Mouse (Mus musculus): Measurements from ENCODE around the gene Zfp768. TPM values are rescaled to one million over a fixed set of nuclear protein-coding genes. Genes with fewer than 3 reads are reported as not detected.
A peak's percentile ranks its signal among the peaks of the same experiment; 100 is the strongest.
"Not testable (repeated sequence)": the region's sequence is repeated elsewhere in the genome, so short reads cannot be mapped to it uniquely, and the experiment has no call there.

Gene Zfp768
- polyA plus RNA-seq (2015; fragmentation: Nextera tagmentation; extraction: Ambion mirVana) = 15.1 and 17.6 TPM in 2 replicates

GRCm38 (mm10) chr7:127345512-127346325 lies at the start of gene Zfp768:
Zfp768 (minus strand) TSS chr7:127345589.
- Histone ChIP-seq H3K9ac (ENCODE audit: low read length) (peak within 1 kb of the TSS; percentile 91), H3K36me3 (ENCODE audit: control insufficient read depth, insufficient read depth, low read length) (peaks cover 22% of the 10 kb centered on the region), H3K4me2 (ENCODE audit: low read depth, low read length) (peak within 1 kb of the TSS; percentile 89), H3K27ac (ENCODE audit: low read length) (peak within 1 kb of the TSS; percentile 97), H3K9me3 (ENCODE audit: control insufficient read depth, low read length) (no peaks in the 10 kb centered on the region), H3K4me3 (ENCODE audit: low read length) (peak within 1 kb of the TSS; percentile 90), H3K27me3 (ENCODE audit: control insufficient read depth, insufficient read depth, low read depth, low read length) (no peaks in the 10 kb centered on the region), H3K4me1 (replicated peaks; ENCODE audit: control insufficient read depth, insufficient read depth, low read length) (peaks cover 14% of the 10 kb centered on the region)
- under 1% methylated on average over 65 of the region's 76 CpGs for WGBS
- peak; percentile 94 for ATAC-seq (ENCODE audit: low read depth)

- Histone ChIP-seq H3K27me3 (ENCODE audit: control insufficient read depth, insufficient read depth, low read depth, low read length) (no peaks in the 10 kb centered on the region; the same call in 1 of the 2 replicates), H3K4me3 (ENCODE audit: low read length) (peak overlapping the region; percentile 66), H3K9me3 (ENCODE audit: control insufficient read depth, low read length) (no peaks in the 10 kb centered on the region), H3K4me1 (replicated peaks; ENCODE audit: control insufficient read depth, insufficient read depth, low read length) (peaks cover 8% of the 10 kb centered on the region), H3K27ac (ENCODE audit: low read length) (peak overlapping the region; percentile 14), H3K4me2 (ENCODE audit: low read depth, low read length) (peak overlapping the region; percentile 76), H3K36me3 (ENCODE audit: control insufficient read depth, insufficient read depth, low read length) (peaks cover 7% of the 10 kb centered on the region), H3K9ac (ENCODE audit: low read length) (peak overlapping the region; percentile 64)
- 10% methylated on average over 7 of the region's 7 CpGs for WGBS
- ATAC-seq (ENCODE audit: low read depth) = no peak
Observed at GRCm38 (mm10) chr7:127393944-127394333, 48.5 kb upstream of the Zfp768 start.

GRCm38 (mm10) chr7:127393157-127393943 lies 48.0 kb upstream of the Zfp768 start, which contains the start of gene E430018J23Rik:
E430018J23Rik (minus strand) TSS chr7:127393629.
- Histone ChIP-seq H3K9ac (ENCODE audit: low read length) (peak within 1 kb of the TSS; percentile 82), H3K9me3 (ENCODE audit: control insufficient read depth, low read length) (no peaks in the 10 kb centered on the region), H3K4me2 (ENCODE audit: low read depth, low read length) (peak within 1 kb of the TSS; percentile 76), H3K4me1 (replicated peaks; ENCODE audit: control insufficient read depth, insufficient read depth, low read length) (peaks cover 8% of the 10 kb centered on the region), H3K27me3 (ENCODE audit: control insufficient read depth, insufficient read depth, low read depth, low read length) (no peaks in the 10 kb centered on the region; the same call in 1 of the 2 replicates), H3K27ac (ENCODE audit: low read length) (peak within 1 kb of the TSS; percentile 78), H3K36me3 (ENCODE audit: control insufficient read depth, insufficient read depth, low read length) (peaks cover 7% of the 10 kb centered on the region), H3K4me3 (ENCODE audit: low read length) (peak within 1 kb of the TSS; percentile 66)
- ATAC-seq (ENCODE audit: low read depth) = peak; percentile 98
- under 1% methylated on average over 43 of the region's 45 CpGs for WGBS

GRCm38 (mm10) chr7:127392251-127392824 lies 46.9 kb upstream of the Zfp768 start:
- peak overlapping the region; percentile 76 for H3K4me2 ChIP-seq (ENCODE audit: low read depth, low read length)
- peaks cover 8% of the 10 kb centered on the region for H3K4me1 ChIP-seq (replicated peaks; ENCODE audit: control insufficient read depth, insufficient read depth, low read length)
- no peaks in the 10 kb centered on the region; the same call in 1 of the 2 replicates for H3K27me3 ChIP-seq (ENCODE audit: control insufficient read depth, insufficient read depth, low read depth, low read length)
- peaks cover 7% of the 10 kb centered on the region for H3K36me3 ChIP-seq (ENCODE audit: control insufficient read depth, insufficient read depth, low read length)
- WGBS = 71% methylated on average over 8 of the region's 8 CpGs
- H3K9me3 ChIP-seq (ENCODE audit: control insufficient read depth, low read length) = no peaks in the 10 kb centered on the region
- peak overlapping the region; percentile 82; the same call in 1 of the 2 replicates for H3K9ac ChIP-seq (ENCODE audit: low read length)
- no peak overlapping the region for H3K27ac ChIP-seq (ENCODE audit: low read length)
- no peak for ATAC-seq (ENCODE audit: low read depth)
- H3K4me3 ChIP-seq (ENCODE audit: low read length) = peak overlapping the region; percentile 66

GRCm38 (mm10) chr7:127391538-127391937 lies 46.1 kb upstream of the Zfp768 start:
- Histone ChIP-seq H3K4me2 (ENCODE audit: low read depth, low read length) (no peak overlapping the region), H3K36me3 (ENCODE audit: control insufficient read depth, insufficient read depth, low read length) (peaks cover 7% of the 10 kb centered on the region), H3K27ac (ENCODE audit: low read length) (no peak overlapping the region), H3K9ac (ENCODE audit: low read length) (no peak overlapping the region), H3K4me3 (ENCODE audit: low read length) (no peak overlapping the region), H3K4me1 (replicated peaks; ENCODE audit: control insufficient read depth, insufficient read depth, low read length) (peaks cover 8% of the 10 kb centered on the region), H3K9me3 (ENCODE audit: control insufficient read depth, low read length) (no peaks in the 10 kb centered on the region), H3K27me3 (ENCODE audit: control insufficient read depth, insufficient read depth, low read depth, low read length) (no peaks in the 10 kb centered on the region; the same call in 1 of the 2 replicates)
- no peak for ATAC-seq (ENCODE audit: low read depth)
- 94% methylated on average over 16 of the region's 16 CpGs for WGBS

- Histone ChIP-seq H3K27me3 (ENCODE audit: control insufficient read depth, insufficient read depth, low read depth, low read length) (no peaks in the 10 kb centered on the region), H3K4me2 (ENCODE audit: low read depth, low read length) (no peak overlapping the region), H3K36me3 (ENCODE audit: control insufficient read depth, insufficient read depth, low read length) (peaks cover 7% of the 10 kb centered on the region), H3K4me3 (ENCODE audit: low read length) (no peak overlapping the region), H3K9ac (ENCODE audit: low read length) (no peak overlapping the region), H3K9me3 (ENCODE audit: control insufficient read depth, low read length) (no peaks in the 10 kb centered on the region), H3K4me1 (replicated peaks; ENCODE audit: control insufficient read depth, insufficient read depth, low read length) (peaks cover 8% of the 10 kb centered on the region), H3K27ac (ENCODE audit: low read length) (no peak overlapping the region)
- no peak for ATAC-seq (ENCODE audit: low read depth)
- 73% methylated on average over 7 of the region's 7 CpGs for WGBS
Observed at GRCm38 (mm10) chr7:127390306-127390705, 44.9 kb upstream of the Zfp768 start.

GRCm38 (mm10) chr7:127388201-127388600 lies 42.8 kb upstream of the Zfp768 start:
- peaks cover 15% of the 10 kb centered on the region for H3K36me3 ChIP-seq (ENCODE audit: control insufficient read depth, insufficient read depth, low read length)
- H3K9me3 ChIP-seq (ENCODE audit: control insufficient read depth, low read length); H3K9ac ChIP-seq (ENCODE audit: low read length); ATAC-seq (ENCODE audit: low read depth); H3K4me2 ChIP-seq (ENCODE audit: low read depth, low read length); H3K27me3 ChIP-seq (ENCODE audit: control insufficient read depth, insufficient read depth, low read depth, low read length); H3K4me3 ChIP-seq (ENCODE audit: low read length); H3K4me1 ChIP-seq (replicated peaks; ENCODE audit: control insufficient read depth, insufficient read depth, low read length); H3K27ac ChIP-seq (ENCODE audit: low read length): not testable (repeated sequence)

- H3K9me3 ChIP-seq (ENCODE audit: control insufficient read depth, low read length) = peaks cover 6% of the 10 kb centered on the region; the same call in 1 of the 2 replicates
- H3K27me3 ChIP-seq (ENCODE audit: control insufficient read depth, insufficient read depth, low read depth, low read length) = no peaks in the 10 kb centered on the region
- H3K9ac ChIP-seq (ENCODE audit: low read length) = peak within 1 kb of the TSS; percentile 81
- peak within 1 kb of the TSS; percentile 69 for H3K4me3 ChIP-seq (ENCODE audit: low read length)
- H3K36me3 ChIP-seq (ENCODE audit: control insufficient read depth, insufficient read depth, low read length) = peaks cover 14% of the 10 kb centered on the region
- 9% methylated on average over 37 of the region's 38 CpGs for WGBS
- ATAC-seq (ENCODE audit: low read depth) = peak; percentile 93
- H3K4me2 ChIP-seq (ENCODE audit: low read depth, low read length) = peak within 1 kb of the TSS; percentile 71
- no peaks in the 10 kb centered on the region for H3K4me1 ChIP-seq (replicated peaks; ENCODE audit: control insufficient read depth, insufficient read depth, low read length)
- peak within 1 kb of the TSS; percentile 33; the same call in 1 of the 2 replicates for H3K27ac ChIP-seq (ENCODE audit: low read length)
Observed at GRCm38 (mm10) chr7:127386641-127387392, 41.4 kb upstream of the Zfp768 start, which contains the start of gene 9130019O22Rik. 9130019O22Rik (minus strand) TSS chr7:127387166.

All from lung, embryonic 16.5 days (tissue).